Mouse (Mus musculus): ENCODE measurements around the gene Srpk1. TPM values are rescaled to one million over a fixed set of nuclear protein-coding genes. Genes with fewer than 3 reads are reported as not detected.
A peak's percentile ranks its signal among the peaks of the same experiment; 100 is the strongest.

The Srpk1 gene
- polyA plus RNA-seq, 1 experiment from 2014 or later: 60.6 TPM

- Histone ChIP-seq H3K27ac (replicated peaks in 1 of 2; ENCODE audit: control insufficient read depth in 1 of 2, insufficient read depth in 1 of 2, low read depth in 2 of 2, low read length in 2 of 2) (peak overlapping the region in 1 of 2 experiments; percentile 53; a peak in 1 of 4 replicates), H3K27me3 (ENCODE audit: control insufficient read depth, insufficient read depth, low read length) (no peaks in the 10 kb centered on the region), H3K4me1 (ENCODE audit: control insufficient read depth in 2 of 2, insufficient read depth in 2 of 2, low read length in 2 of 2) (peaks cover 6 to 18% of the 10 kb centered on the region in 2 experiments), H3K9ac (ENCODE audit: low read length) (no peak overlapping the region), H3K4me3 (ENCODE audit: control insufficient read depth in 1 of 2, insufficient read depth in 1 of 2, low read depth in 1 of 2, low read length in 2 of 2) (no peak overlapping the region), H3K36me3 (ENCODE audit: control insufficient read depth, insufficient read depth, low read length) (peaks cover 73% of the 10 kb centered on the region), H3K9me3 (ENCODE audit: control insufficient read depth, low read length) (no peaks in the 10 kb centered on the region), H3K4me2 (ENCODE audit: low read length) (no peak overlapping the region)
- WGBS: 83% methylated on average over 3 of the region's 3 CpGs
- no peak for ATAC-seq (ENCODE audit: insufficient number of reproducible peaks, insufficient read depth, low FRiP score, low read depth)
Measured at GRCm38 (mm10) chr17:28590596-28590995, 31.9 kb downstream of the Srpk1 start.

- Histone ChIP-seq H3K27ac (replicated peaks in 1 of 2; ENCODE audit: control insufficient read depth in 1 of 2, insufficient read depth in 1 of 2, low read depth in 2 of 2, low read length in 2 of 2) (no peak overlapping the region), H3K4me3 (ENCODE audit: control insufficient read depth in 1 of 2, insufficient read depth in 1 of 2, low read depth in 1 of 2, low read length in 2 of 2) (no peak overlapping the region), H3K4me1 (ENCODE audit: control insufficient read depth in 2 of 2, insufficient read depth in 2 of 2, low read length in 2 of 2) (peaks cover 6 to 18% of the 10 kb centered on the region in 2 experiments), H3K4me2 (ENCODE audit: low read length) (no peak overlapping the region), H3K36me3 (ENCODE audit: control insufficient read depth, insufficient read depth, low read length) (peaks cover 61% of the 10 kb centered on the region), H3K9ac (ENCODE audit: low read length) (no peak overlapping the region), H3K27me3 (ENCODE audit: control insufficient read depth, insufficient read depth, low read length) (no peaks in the 10 kb centered on the region), H3K9me3 (ENCODE audit: control insufficient read depth, low read length) (no peaks in the 10 kb centered on the region)
- 75% methylated on average over 2 of the region's 2 CpGs for WGBS
- no peak for ATAC-seq (ENCODE audit: insufficient number of reproducible peaks, insufficient read depth, low FRiP score, low read depth)
Measured at GRCm38 (mm10) chr17:28588591-28588990, 33.9 kb downstream of the Srpk1 start.

GRCm38 (mm10) chr17:28586509-28586908, 36.0 kb downstream of the Srpk1 start:
- H3K9me3 ChIP-seq (ENCODE audit: control insufficient read depth, low read length): no peaks in the 10 kb centered on the region
- 81% methylated on average over 3 of the region's 3 CpGs for WGBS
- no peak overlapping the region for H3K4me2 ChIP-seq (ENCODE audit: low read length)
- H3K27me3 ChIP-seq (ENCODE audit: control insufficient read depth, insufficient read depth, low read length): no peaks in the 10 kb centered on the region
- no peak overlapping the region for H3K9ac ChIP-seq (ENCODE audit: low read length)
- no peak overlapping the region for H3K4me3 ChIP-seq (ENCODE audit: control insufficient read depth in 1 of 2, insufficient read depth in 1 of 2, low read depth in 1 of 2, low read length in 2 of 2)
- peaks cover 1 to 4% of the 10 kb centered on the region in 2 experiments for H3K4me1 ChIP-seq (ENCODE audit: control insufficient read depth in 2 of 2, insufficient read depth in 2 of 2, low read length in 2 of 2)
- ATAC-seq (ENCODE audit: insufficient number of reproducible peaks, insufficient read depth, low FRiP score, low read depth): no peak
- H3K27ac ChIP-seq (replicated peaks in 1 of 2; ENCODE audit: control insufficient read depth in 1 of 2, insufficient read depth in 1 of 2, low read depth in 2 of 2, low read length in 2 of 2): no peak overlapping the region
- H3K36me3 ChIP-seq (ENCODE audit: control insufficient read depth, insufficient read depth, low read length): peaks cover 40% of the 10 kb centered on the region

- WGBS: 55% methylated on average over 2 of the region's 2 CpGs
- no peak overlapping the region for H3K9ac ChIP-seq (ENCODE audit: low read length)
- H3K36me3 ChIP-seq (ENCODE audit: control insufficient read depth, insufficient read depth, low read length): no peaks in the 10 kb centered on the region
- peaks cover 4% of the 10 kb centered on the region; the same call in 1 of the 2 replicates for H3K27me3 ChIP-seq (ENCODE audit: control insufficient read depth, insufficient read depth, low read length)
- no peaks in the 10 kb centered on the region for H3K9me3 ChIP-seq (ENCODE audit: control insufficient read depth, low read length)
- H3K4me2 ChIP-seq (ENCODE audit: low read length): no peak overlapping the region
- no peak overlapping the region for H3K27ac ChIP-seq (replicated peaks in 1 of 2; ENCODE audit: control insufficient read depth in 1 of 2, insufficient read depth in 1 of 2, low read depth in 2 of 2, low read length in 2 of 2)
- no peak for ATAC-seq (ENCODE audit: insufficient number of reproducible peaks, insufficient read depth, low FRiP score, low read depth)
- no peaks in the 10 kb centered on the region for H3K4me1 ChIP-seq (ENCODE audit: control insufficient read depth in 2 of 2, insufficient read depth in 2 of 2, low read length in 2 of 2)
- H3K4me3 ChIP-seq (ENCODE audit: control insufficient read depth in 1 of 2, insufficient read depth in 1 of 2, low read depth in 1 of 2, low read length in 2 of 2): no peak overlapping the region
Measured at GRCm38 (mm10) chr17:28581056-28581455, 41.5 kb downstream of the Srpk1 start.

GRCm38 (mm10) chr17:28580396-28580795, 42.1 kb downstream of the Srpk1 start:
- H3K4me2 ChIP-seq (ENCODE audit: low read length): no peak overlapping the region
- peak; percentile 29; the same call in 1 of the 2 replicates for ATAC-seq (ENCODE audit: insufficient number of reproducible peaks, insufficient read depth, low FRiP score, low read depth)

GRCm38 (mm10) chr17:28575244-28576125, 47.0 kb downstream of the Srpk1 start, which contains the start of gene Lhfpl5:
Gene Lhfpl5 (plus strand): TSS chr17:28575641.
- Histone ChIP-seq H3K4me1 (ENCODE audit: control insufficient read depth in 2 of 2, insufficient read depth in 2 of 2, low read length in 2 of 2) (peaks cover 3 to 7% of the 10 kb centered on the region in 2 experiments), H3K9ac (ENCODE audit: low read length) (no peak within 1 kb of the TSS), H3K27me3 (ENCODE audit: control insufficient read depth, insufficient read depth, low read length) (peaks cover 9% of the 10 kb centered on the region; the same call in 1 of the 2 replicates), H3K36me3 (ENCODE audit: control insufficient read depth, insufficient read depth, low read length) (no peaks in the 10 kb centered on the region), H3K9me3 (ENCODE audit: control insufficient read depth, low read length) (no peaks in the 10 kb centered on the region), H3K27ac (replicated peaks in 1 of 2; ENCODE audit: control insufficient read depth in 1 of 2, insufficient read depth in 1 of 2, low read depth in 2 of 2, low read length in 2 of 2) (no peak within 1 kb of the TSS), H3K4me2 (ENCODE audit: low read length) (peak within 1 kb of the TSS; percentile 63), H3K4me3 (ENCODE audit: control insufficient read depth in 1 of 2, insufficient read depth in 1 of 2, low read depth in 1 of 2, low read length in 2 of 2) (peak within 1 kb of the TSS; percentile 20; a peak in 2 of 4 replicates)
- WGBS: 17% methylated on average over 48 of the region's 50 CpGs
- ATAC-seq (ENCODE audit: insufficient number of reproducible peaks, insufficient read depth, low FRiP score, low read depth): peak; percentile 56; the same call in 1 of the 2 replicates

More at GRCm38 (mm10) chr17:28580396-28580795, 42.1 kb downstream of the Srpk1 start:
- WGBS: 4% methylated on average over 9 of the region's 9 CpGs
- H3K4me3 ChIP-seq (ENCODE audit: control insufficient read depth in 1 of 2, insufficient read depth in 1 of 2, low read depth in 1 of 2, low read length in 2 of 2): no peak overlapping the region
- H3K4me1 ChIP-seq (ENCODE audit: control insufficient read depth in 2 of 2, insufficient read depth in 2 of 2, low read length in 2 of 2): peaks cover under 1 to 6% of the 10 kb centered on the region in 2 experiments
- H3K9ac ChIP-seq (ENCODE audit: low read length): no peak overlapping the region
- no peaks in the 10 kb centered on the region for H3K36me3 ChIP-seq (ENCODE audit: control insufficient read depth, insufficient read depth, low read length)
- H3K27ac ChIP-seq (replicated peaks in 1 of 2; ENCODE audit: control insufficient read depth in 1 of 2, insufficient read depth in 1 of 2, low read depth in 2 of 2, low read length in 2 of 2): no peak overlapping the region
- H3K27me3 ChIP-seq (ENCODE audit: control insufficient read depth, insufficient read depth, low read length): peaks cover 9% of the 10 kb centered on the region; the same call in 1 of the 2 replicates
- H3K9me3 ChIP-seq (ENCODE audit: control insufficient read depth, low read length): no peaks in the 10 kb centered on the region

- Histone ChIP-seq H3K9ac (ENCODE audit: low read length) (no peak overlapping the region), H3K27me3 (ENCODE audit: control insufficient read depth, insufficient read depth, low read length) (peaks cover 9% of the 10 kb centered on the region; the same call in 1 of the 2 replicates), H3K27ac (replicated peaks in 1 of 2; ENCODE audit: control insufficient read depth in 1 of 2, insufficient read depth in 1 of 2, low read depth in 2 of 2, low read length in 2 of 2) (no peak overlapping the region), H3K9me3 (ENCODE audit: control insufficient read depth, low read length) (no peaks in the 10 kb centered on the region), H3K36me3 (ENCODE audit: control insufficient read depth, insufficient read depth, low read length) (no peaks in the 10 kb centered on the region), H3K4me2 (ENCODE audit: low read length) (no peak overlapping the region), H3K4me3 (ENCODE audit: control insufficient read depth in 1 of 2, insufficient read depth in 1 of 2, low read depth in 1 of 2, low read length in 2 of 2) (no peak overlapping the region), H3K4me1 (ENCODE audit: control insufficient read depth in 2 of 2, insufficient read depth in 2 of 2, low read length in 2 of 2) (peaks cover 3 to 7% of the 10 kb centered on the region in 2 experiments)
- ATAC-seq (ENCODE audit: insufficient number of reproducible peaks, insufficient read depth, low FRiP score, low read depth): no peak
- WGBS: 80% methylated on average over 6 of the region's 6 CpGs
Measured at GRCm38 (mm10) chr17:28572941-28573340, 49.6 kb downstream of the Srpk1 start.

All from heart, embryonic 14.5 days (tissue).